Mouse (Mus musculus) olfactory bulb, adult 2 months (tissue): Measurements from ENCODE around the gene Lhfp. TPM values are rescaled to one million over a fixed set of nuclear protein-coding genes. Genes with fewer than 3 reads are reported as not detected.

Experiments
- H3K27ac ChIP-seq: fragments of 200-500 bp; 2 replicates; pipeline ENCODE4 v1.5.1; 2012; ENCODE audit warnings: low read depth, low read length; ENCODE audit not compliant: insufficient read depth
- H3K4me1 ChIP-seq: fragments of 200-500 bp; 2 replicates; pipeline ENCODE4 v1.6.1; 2012; ENCODE audit warnings: low read length; ENCODE audit not compliant: control insufficient read depth, insufficient read depth
- H3K4me3 ChIP-seq: fragments of 200-500 bp; 2 replicates; pipeline ENCODE4 v1.5.1; 2012; ENCODE audit warnings: mild to moderate bottlenecking, low read depth, low read length, moderate library complexity; ENCODE audit not compliant: insufficient read depth
- CTCF ChIP-seq: fragments of 200-500 bp; IDR thresholded peaks from 2 replicates; pipeline ENCODE4 v1.5.1; 2012; ENCODE audit warnings: low read depth, mild to moderate bottlenecking, low read length, moderate library complexity; ENCODE audit not compliant: insufficient read depth
- POLR2A ChIP-seq: fragments of 200-500 bp; IDR thresholded peaks from 2 replicates; pipeline ENCODE4 v1.6.1; 2012; ENCODE audit warnings: mild to moderate bottlenecking, low read depth, low read length, moderate library complexity; ENCODE audit not compliant: insufficient read depth
- WGBS: fragments of 180-500 bp; shearing (Covaris S2); methylation state at CpG from one replicate; pipeline ENCODE4 v1.1.7; 2018; 5-methylcytosine and 5-hydroxymethylcytosine counted together
- polyA plus RNA-seq: library from polyadenylated mRNA; stranded (reverse); fragments of >200 nt; gene quantifications from 2 replicates; pipeline ENCODE4 v1.2.4, GENCODE M21; 2012; ENCODE audit warnings: low replicate concordance; ENCODE audit not compliant: missing spikeins, insufficient read depth, insufficient read length

Gene Lhfp
- polyA plus RNA-seq, 1 experiment, result not detected

GRCm38 (mm10) chr3:53305860-53306259, 264.5 kb downstream of the Lhfp start:
- H3K4me3 ChIP-seq, result no peak overlapping the region
- TF ChIP-seq CTCF (no peak), POLR2A (no peak)
- H3K4me1 ChIP-seq, result no peaks in the 10 kb centered on the region
- WGBS, result 83% methylated on average over 1 of the region's 1 CpGs
- H3K27ac ChIP-seq, result no peak overlapping the region

GRCm38 (mm10) chr3:53308649-53309048, 267.3 kb downstream of the Lhfp start:
- WGBS, result 63% methylated on average over 5 of the region's 5 CpGs
- Histone ChIP-seq H3K27ac (no peak overlapping the region), H3K4me3 (no peak overlapping the region), H3K4me1 (no peaks in the 10 kb centered on the region)
- TF ChIP-seq POLR2A, result no peak
- TF ChIP-seq CTCF, result no peak

- no peak overlapping the region for H3K27ac ChIP-seq
- 51% methylated on average over 4 of the region's 4 CpGs for WGBS
Observed at GRCm38 (mm10) chr3:53310093-53310492, 268.8 kb downstream of the Lhfp start.

GRCm38 (mm10) chr3:53310615-53311014, 269.3 kb downstream of the Lhfp start:
- H3K4me1 ChIP-seq, result no peaks in the 10 kb centered on the region

More at GRCm38 (mm10) chr3:53310093-53310492, 268.8 kb downstream of the Lhfp start:
- TF ChIP-seq POLR2A (no peak), CTCF (no peak)
- no peak overlapping the region for H3K4me3 ChIP-seq
- H3K4me1 ChIP-seq, result no peaks in the 10 kb centered on the region

More at GRCm38 (mm10) chr3:53310615-53311014, 269.3 kb downstream of the Lhfp start:
- 100% methylated on average over 2 of the region's 2 CpGs for WGBS
- no peak overlapping the region for H3K27ac ChIP-seq
- TF ChIP-seq CTCF (no peak), POLR2A (no peak)
- H3K4me3 ChIP-seq, result no peak overlapping the region

Other genes starting within 250 kb of the Lhfp start
- gene Cog6, start 24.3 kb upstream of the Lhfp start, polyA plus RNA-seq, result not detected in 2 replicates